Mouse (Mus musculus) limb, embryonic 10.5 days (tissue): Measurements from ENCODE around the gene S100a4. TPM values are rescaled to one million over a fixed set of nuclear protein-coding genes. Genes with fewer than 3 reads are reported as not detected.

Experiments
- DNase-seq: peaks from one replicate; pipeline ENCODE4 v3.0.0-alpha.2; 2017; ENCODE audit warnings: low spot score
- H3K27ac ChIP-seq: fragments of 300-500 bp; sonication (generic); 2 replicates; pipeline ENCODE4 v1.5.1; 2016; ENCODE audit warnings: mild to moderate bottlenecking
- H3K27me3 ChIP-seq: fragments of 300-500 bp; sonication (generic); 2 replicates; pipeline ENCODE4 v1.6.1; 2016; ENCODE audit warnings: low read depth, mild to moderate bottlenecking; ENCODE audit not compliant: poor library complexity, severe bottlenecking
- H3K36me3 ChIP-seq: fragments of 300-500 bp; sonication (generic); 2 replicates; pipeline ENCODE4 v1.6.1; 2016; ENCODE audit warnings: mild to moderate bottlenecking, moderate library complexity
- H3K4me1 ChIP-seq: fragments of 300-500 bp; sonication (generic); 2 replicates; pipeline ENCODE4 v1.6.1; 2016
- H3K4me3 ChIP-seq: fragments of 300-500 bp; sonication (generic); 2 replicates; pipeline ENCODE4 v1.5.1; 2016; ENCODE audit warnings: mild to moderate bottlenecking, moderate library complexity
- H3K9me3 ChIP-seq: fragments of 300-500 bp; sonication (generic); replicated peaks from 2 replicates; pipeline ENCODE4 v1.6.1; 2016; ENCODE audit warnings: mild to moderate bottlenecking
- WGBS: fragments of 180-500 bp; shearing (Covaris S2); methylation state at CpG from one replicate; pipeline ENCODE4 v1.1.7; 2016; 5-methylcytosine and 5-hydroxymethylcytosine counted together
- polyA plus RNA-seq: library from polyadenylated mRNA; unstranded; fragments of >200 nt; fragmentation: Nextera tagmentation; extraction: Ambion mirVana; gene quantifications from 2 replicates; pipeline ENCODE4 v1.2.1, GENCODE M21; 2016

S100a4 gene
- polyA plus RNA-seq, 1 experiment from 2014 or later, result 0.64 TPM

DNA sequence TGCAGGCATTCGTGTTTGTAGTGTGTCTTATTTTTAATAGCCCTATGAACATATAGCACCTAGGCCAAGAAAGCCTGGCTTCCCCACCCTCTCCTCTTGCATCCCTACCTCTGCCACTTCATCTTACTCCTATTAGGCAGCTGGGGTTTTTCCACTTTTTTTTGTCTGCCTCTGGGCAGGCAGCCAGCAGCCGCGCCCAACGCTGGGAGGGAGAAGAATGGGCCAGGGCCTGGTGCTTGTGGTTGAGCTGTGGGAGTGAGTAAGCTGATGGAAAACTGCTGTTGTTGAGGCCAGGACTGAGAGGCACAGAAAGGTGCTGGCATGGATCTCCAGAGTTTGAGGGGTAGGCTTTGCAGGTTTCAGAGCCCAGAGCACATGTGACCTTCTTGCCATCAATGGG, 845 bp downstream of the S100a4 start:
- no peak for DNase-seq

DNA sequence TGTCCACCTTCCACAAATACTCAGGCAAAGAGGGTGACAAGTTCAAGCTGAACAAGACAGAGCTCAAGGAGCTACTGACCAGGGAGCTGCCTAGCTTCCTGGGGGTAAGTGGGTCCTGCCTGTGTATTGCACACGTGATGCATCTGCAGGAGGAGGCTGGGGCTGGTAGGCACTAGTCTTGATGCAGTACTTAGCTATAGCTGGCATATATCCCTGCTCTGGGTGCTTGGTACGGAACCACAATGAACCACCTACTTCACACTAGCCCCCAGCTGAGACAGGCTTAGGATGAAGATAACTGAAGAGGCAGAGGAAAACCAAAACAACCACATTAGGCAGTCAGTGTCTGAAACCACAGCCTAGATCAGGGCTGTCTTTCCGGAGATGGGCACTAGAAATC, 1.5 kb downstream of the S100a4 start:
- no peak overlapping the region for H3K4me3 ChIP-seq
- H3K36me3 ChIP-seq, result no peaks in the 10 kb centered on the region
- H3K4me1 ChIP-seq, result peaks cover 35% of the 10 kb centered on the region
- 87% methylated on average over 3 of the region's 3 CpGs for WGBS
- no peaks in the 10 kb centered on the region for H3K9me3 ChIP-seq
- no peaks in the 10 kb centered on the region for H3K27me3 ChIP-seq
- H3K27ac ChIP-seq, result peak overlapping the region; percentile 62; the same call in 1 of the 2 replicates
- DNase-seq, result no peak

More for the DNA sequence above, 845 bp downstream of the S100a4 start:
- H3K36me3 ChIP-seq, result no peaks in the 10 kb centered on the region
- no peaks in the 10 kb centered on the region for H3K9me3 ChIP-seq
- H3K27ac ChIP-seq, result peak overlapping the region; percentile 62; the same call in 1 of the 2 replicates
- 82% methylated on average over 4 of the region's 4 CpGs for WGBS
- H3K4me1 ChIP-seq, result peaks cover 39% of the 10 kb centered on the region
- no peaks in the 10 kb centered on the region for H3K27me3 ChIP-seq
- no peak overlapping the region for H3K4me3 ChIP-seq

DNA sequence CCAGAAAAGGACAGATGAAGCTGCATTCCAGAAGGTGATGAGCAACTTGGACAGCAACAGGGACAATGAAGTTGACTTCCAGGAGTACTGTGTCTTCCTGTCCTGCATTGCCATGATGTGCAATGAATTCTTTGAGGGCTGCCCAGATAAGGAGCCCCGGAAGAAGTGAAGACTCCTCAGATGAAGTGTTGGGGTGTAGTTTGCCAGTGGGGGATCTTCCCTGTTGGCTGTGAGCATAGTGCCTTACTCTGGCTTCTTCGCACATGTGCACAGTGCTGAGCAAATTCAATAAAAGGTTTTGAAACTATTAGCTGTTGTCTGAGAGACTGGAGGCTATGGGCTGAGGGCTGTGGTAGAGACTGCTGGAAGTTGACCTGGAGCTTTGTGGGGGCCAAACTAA, 2.2 kb downstream of the S100a4 start:
- Histone ChIP-seq H3K27me3 (no peaks in the 10 kb centered on the region), H3K36me3 (no peaks in the 10 kb centered on the region), H3K9me3 (no peaks in the 10 kb centered on the region), H3K27ac (peak overlapping the region; percentile 63), H3K4me1 (peaks cover 39% of the 10 kb centered on the region), H3K4me3 (no peak overlapping the region)
- 81% methylated on average over 2 of the region's 2 CpGs for WGBS
- DNase-seq, result no peak

GRCm38 (mm10) chr3:90606185-90606584, 2.6 kb downstream of the S100a4 start:
- WGBS, result 67% methylated on average over 6 of the region's 6 CpGs
- Histone ChIP-seq H3K27ac (peak overlapping the region; percentile 63), H3K36me3 (no peaks in the 10 kb centered on the region), H3K4me1 (peaks cover 43% of the 10 kb centered on the region), H3K27me3 (no peaks in the 10 kb centered on the region), H3K4me3 (no peak overlapping the region), H3K9me3 (no peaks in the 10 kb centered on the region)
- DNase-seq, result peak; percentile 59

GRCm38 (mm10) chr3:90607361-90607760, 3.8 kb downstream of the S100a4 start:
- 88% methylated on average over 3 of the region's 3 CpGs for WGBS
- Histone ChIP-seq H3K4me1 (peaks cover 43% of the 10 kb centered on the region), H3K9me3 (no peaks in the 10 kb centered on the region), H3K27me3 (no peaks in the 10 kb centered on the region), H3K4me3 (no peak overlapping the region), H3K36me3 (no peaks in the 10 kb centered on the region), H3K27ac (no peak overlapping the region)
- no peak for DNase-seq

- H3K27ac ChIP-seq, result no peak within 1 kb of the TSS
- H3K36me3 ChIP-seq, result no peaks in the 10 kb centered on the region
- WGBS, result 75% methylated on average over 3 of the region's 3 CpGs
- no peak for DNase-seq
- H3K4me1 ChIP-seq, result peaks cover 49% of the 10 kb centered on the region
- peaks cover 2% of the 10 kb centered on the region for H3K27me3 ChIP-seq
- no peaks in the 10 kb centered on the region for H3K9me3 ChIP-seq
- H3K4me3 ChIP-seq, result no peak within 1 kb of the TSS
These were observed 4.7 kb downstream of the S100a4 start, which contains the start of gene S100a5 for GRCm38 (mm10) chr3:90608223-90608622. Gene S100a5, plus strand, starts transcription at chr3:90608523.

DNA sequence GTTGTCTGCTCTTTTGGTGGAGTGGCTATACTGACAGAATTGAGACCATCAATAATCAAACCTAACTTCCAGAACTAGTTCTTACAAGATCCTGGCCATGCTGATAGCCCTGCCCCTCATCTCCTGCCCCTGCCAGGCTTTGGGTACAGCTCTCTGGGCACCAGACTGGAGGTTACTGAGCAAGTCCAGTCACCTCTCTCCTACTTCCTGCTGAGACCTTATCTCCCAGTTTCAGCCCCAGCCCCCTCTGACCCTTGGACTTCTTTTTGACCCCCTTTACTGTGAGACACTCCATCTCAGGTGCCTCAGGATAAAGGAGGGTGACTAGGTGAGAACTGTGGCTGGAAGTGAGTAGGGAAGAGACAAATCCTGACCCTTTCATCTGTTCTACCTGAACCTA, 5.5 kb downstream of the S100a4 start:
- H3K36me3 ChIP-seq, result no peaks in the 10 kb centered on the region
- H3K27me3 ChIP-seq, result peaks cover 10% of the 10 kb centered on the region
- H3K9me3 ChIP-seq, result no peaks in the 10 kb centered on the region
- no peak overlapping the region for H3K4me3 ChIP-seq
- peaks cover 45% of the 10 kb centered on the region for H3K4me1 ChIP-seq
- H3K27ac ChIP-seq, result no peak overlapping the region
- no peak for DNase-seq

DNA sequence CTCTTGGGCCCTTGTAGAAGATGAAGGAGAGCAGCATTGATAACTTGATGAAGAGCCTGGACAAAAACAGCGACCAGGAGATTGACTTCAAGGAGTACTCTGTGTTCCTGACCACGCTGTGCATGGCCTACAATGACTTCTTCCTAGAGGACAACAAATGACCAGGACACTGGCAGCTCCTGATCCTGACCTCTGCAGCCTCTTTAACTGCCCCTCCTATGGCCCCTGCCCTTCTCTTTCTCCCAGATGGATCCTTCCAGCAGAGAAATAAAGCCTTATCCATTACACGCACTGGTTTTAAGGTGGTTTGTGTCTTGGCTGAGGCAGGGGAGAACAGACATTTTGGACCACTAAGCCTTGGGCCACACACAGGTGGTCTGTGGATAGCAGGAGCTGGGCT, 7.9 kb downstream of the S100a4 start:
- no peaks in the 10 kb centered on the region for H3K36me3 ChIP-seq
- no peak for DNase-seq
- peaks cover 10% of the 10 kb centered on the region for H3K27me3 ChIP-seq
- no peak overlapping the region for H3K4me3 ChIP-seq
- peaks cover 22% of the 10 kb centered on the region for H3K4me1 ChIP-seq
- no peaks in the 10 kb centered on the region for H3K9me3 ChIP-seq
- WGBS, result 84% methylated on average over 3 of the region's 3 CpGs
- no peak overlapping the region for H3K27ac ChIP-seq

DNA sequence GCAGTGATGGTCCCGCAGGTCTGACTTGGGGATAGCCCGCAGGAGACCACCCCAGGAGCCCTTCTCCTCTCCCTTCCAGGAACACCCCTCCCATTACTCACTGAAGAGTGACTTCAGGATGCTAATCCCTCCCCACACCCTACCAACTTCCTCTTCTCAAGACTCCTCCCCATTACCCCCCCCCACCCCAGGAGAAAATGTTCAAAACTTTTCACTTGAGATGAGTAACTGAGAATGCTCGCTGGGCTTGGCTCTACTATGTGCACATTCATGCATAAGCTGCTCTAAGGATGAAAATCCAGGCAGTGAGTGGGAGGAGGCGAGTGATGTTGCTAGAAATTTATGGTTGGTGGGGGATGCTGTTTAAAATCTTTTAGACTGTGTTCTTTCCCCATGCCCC, 8.5 kb downstream of the S100a4 start:
- no peak overlapping the region for H3K27ac ChIP-seq
- DNase-seq, result no peak
- WGBS, result 69% methylated on average over 4 of the region's 4 CpGs
- no peaks in the 10 kb centered on the region for H3K36me3 ChIP-seq
- peaks cover 20% of the 10 kb centered on the region for H3K4me1 ChIP-seq
- H3K4me3 ChIP-seq, result no peak overlapping the region
- no peaks in the 10 kb centered on the region for H3K9me3 ChIP-seq
- H3K27me3 ChIP-seq, result peaks cover 10% of the 10 kb centered on the region

- Histone ChIP-seq H3K4me3 (peak within 1 kb of the TSS; percentile 51), H3K9me3 (no peaks in the 10 kb centered on the region), H3K4me1 (peaks cover 20% of the 10 kb centered on the region), H3K36me3 (no peaks in the 10 kb centered on the region), H3K27ac (peak within 1 kb of the TSS; percentile 68), H3K27me3 (peaks cover 10% of the 10 kb centered on the region)
- peak; percentile 76 for DNase-seq
- 1% methylated on average over 23 of the region's 23 CpGs for WGBS
These were observed 9.2 kb downstream of the S100a4 start, which contains the start of gene S100a6 for GRCm38 (mm10) chr3:90612728-90613291. Gene S100a6, plus strand, starts transcription at chr3:90612882.

- peaks cover 20% of the 10 kb centered on the region for H3K4me1 ChIP-seq
- H3K27ac ChIP-seq, result peak overlapping the region; percentile 68; the same call in 1 of the 2 replicates
- WGBS, result 66% methylated on average over 7 of the region's 7 CpGs
- H3K27me3 ChIP-seq, result peaks cover 10% of the 10 kb centered on the region
- H3K36me3 ChIP-seq, result no peaks in the 10 kb centered on the region
- peak overlapping the region; percentile 51 for H3K4me3 ChIP-seq
- H3K9me3 ChIP-seq, result no peaks in the 10 kb centered on the region
- DNase-seq, result no peak
These were observed 10.0 kb downstream of the S100a4 start for GRCm38 (mm10) chr3:90613461-90614147.

- Histone ChIP-seq H3K4me1 (peaks cover 20% of the 10 kb centered on the region), H3K4me3 (no peak overlapping the region), H3K27ac (no peak overlapping the region), H3K9me3 (no peaks in the 10 kb centered on the region), H3K27me3 (peaks cover 10% of the 10 kb centered on the region), H3K36me3 (no peaks in the 10 kb centered on the region)
- WGBS, result 87% methylated on average over 6 of the region's 6 CpGs
- no peak for DNase-seq
These were observed 10.6 kb downstream of the S100a4 start for GRCm38 (mm10) chr3:90614148-90614530.

- Histone ChIP-seq H3K4me1 (peaks cover 20% of the 10 kb centered on the region), H3K4me3 (no peak overlapping the region), H3K27me3 (peaks cover 10% of the 10 kb centered on the region), H3K27ac (no peak overlapping the region), H3K36me3 (no peaks in the 10 kb centered on the region), H3K9me3 (no peaks in the 10 kb centered on the region)
- WGBS, result 79% methylated on average over 11 of the region's 11 CpGs
- DNase-seq, result no peak
These were observed 11.2 kb downstream of the S100a4 start for GRCm38 (mm10) chr3:90614611-90615251.
